Mouse (Mus musculus) embryonic facial prominence, embryonic 11.5 days (tissue): ENCODE results near the gene Rpl7l1. TPM values are rescaled to one million over a fixed set of nuclear protein-coding genes. Genes with fewer than 3 reads are reported as not detected.

ENCODE experiments used
- ATAC-seq: fragments of 200-750 bp; cut with Nextera tagmentation; replicated peaks from 2 replicates; pipeline ENCODE4 v1.8.0; 2017; ENCODE audit warnings: low read depth; ENCODE audit not compliant: insufficient number of reproducible peaks, low FRiP score, low TSS enrichment
- DNase-seq: peaks from one replicate; pipeline ENCODE4 v3.0.0-alpha.2; 2015; ENCODE audit warnings: low spot score
- H3K27ac ChIP-seq: fragments of 300-500 bp; sonication (generic); replicated peaks from 2 replicates; pipeline ENCODE4 v1.5.1; 2014; ENCODE audit warnings: mild to moderate bottlenecking, low read depth, low read length, control low read depth
- H3K27me3 ChIP-seq: fragments of 300-500 bp; sonication (generic); 2 replicates; pipeline ENCODE4 v1.6.1; 2014; ENCODE audit warnings: mild to moderate bottlenecking, low read length, moderate library complexity, mixed read lengths; ENCODE audit not compliant: control insufficient read depth, insufficient read depth
- H3K36me3 ChIP-seq: fragments of 300-500 bp; sonication (generic); replicated peaks from 2 replicates; pipeline ENCODE4 v1.6.1; 2014; ENCODE audit warnings: low read depth, mild to moderate bottlenecking, low read length, moderate library complexity, mixed read lengths; ENCODE audit not compliant: control insufficient read depth, insufficient read depth
- H3K4me1 ChIP-seq: fragments of 300-500 bp; sonication (generic); 2 replicates; pipeline ENCODE4 v1.6.1; 2014; ENCODE audit warnings: low read length, mixed read lengths; ENCODE audit not compliant: control insufficient read depth, insufficient read depth
- H3K4me2 ChIP-seq: fragments of 300-500 bp; sonication (generic); 2 replicates; pipeline ENCODE4 v1.6.1; 2014; ENCODE audit warnings: low read depth, mild to moderate bottlenecking, control low read depth, low read length, moderate library complexity
- H3K4me3 ChIP-seq: fragments of 300-500 bp; sonication (generic); 2 replicates; pipeline ENCODE4 v1.5.1; 2014; ENCODE audit warnings: low read depth, low read length, control low read depth
- H3K9ac ChIP-seq: fragments of 300-500 bp; sonication (generic); replicated peaks from 2 replicates; pipeline ENCODE4 v1.6.1; 2014; ENCODE audit warnings: mild to moderate bottlenecking, control low read depth, low read length
- H3K9me3 ChIP-seq: fragments of 300-500 bp; sonication (generic); replicated peaks from 2 replicates; pipeline ENCODE4 v1.6.1; 2016; ENCODE audit warnings: mild to moderate bottlenecking, low read length, inconsistent platforms, mixed read lengths; ENCODE audit not compliant: control insufficient read depth
- WGBS: fragments of 180-500 bp; shearing (Covaris S2); extraction: QIAGEN DNeasy Blood & Tissue Kit; methylation state at CpG from one replicate; pipeline ENCODE4 v1.1.7; 2014; 5-methylcytosine and 5-hydroxymethylcytosine counted together
- polyA plus RNA-seq: library from polyadenylated mRNA; unstranded; fragments of >200 nt; fragmentation: Nextera tagmentation; extraction: Ambion mirVana; gene quantifications from 2 replicates; pipeline ENCODE4 v1.2.1, GENCODE M21; 2014

Gene Rpl7l1
- polyA plus RNA-seq: 198 and 207 TPM in 2 replicates

- peak; percentile 90 for ATAC-seq
- peak within 1 kb of the TSS; percentile 68 for H3K27ac ChIP-seq
- under 1% methylated on average over 44 of the region's 44 CpGs for WGBS
- H3K4me2 ChIP-seq: peak within 1 kb of the TSS; percentile 57
- H3K4me1 ChIP-seq: no peaks in the 10 kb centered on the region
- no peaks in the 10 kb centered on the region for H3K9me3 ChIP-seq
- peak within 1 kb of the TSS; percentile 42 for H3K4me3 ChIP-seq
- DNase-seq: peak; percentile 95
- no peaks in the 10 kb centered on the region for H3K27me3 ChIP-seq
- H3K9ac ChIP-seq: peak within 1 kb of the TSS; percentile 72
- H3K36me3 ChIP-seq: peaks cover 15% of the 10 kb centered on the region
Observed at GRCm38 (mm10) chr17:46782341-46783221, at the start of gene Rpl7l1. Rpl7l1 (minus strand) TSS chr17:46782672.

GRCm38 (mm10) chr17:46829856-46830535, 47.5 kb upstream of the Rpl7l1 start:
- H3K4me1 ChIP-seq: no peaks in the 10 kb centered on the region
- no peaks in the 10 kb centered on the region for H3K9me3 ChIP-seq
- DNase-seq (no peak), ATAC-seq (no peak)
- WGBS: 90% methylated on average over 11 of the region's 11 CpGs
- H3K27ac ChIP-seq: no peak overlapping the region
- no peak overlapping the region for H3K4me3 ChIP-seq
- H3K4me2 ChIP-seq: no peak overlapping the region
- H3K9ac ChIP-seq: no peak overlapping the region
- no peaks in the 10 kb centered on the region; the same call in 1 of the 2 replicates for H3K36me3 ChIP-seq
- H3K27me3 ChIP-seq: no peaks in the 10 kb centered on the region

- Histone ChIP-seq H3K4me1 (no peaks in the 10 kb centered on the region), H3K27ac (no peak overlapping the region), H3K4me2 (no peak overlapping the region), H3K9me3 (no peaks in the 10 kb centered on the region), H3K36me3 (no peaks in the 10 kb centered on the region; the same call in 1 of the 2 replicates), H3K4me3 (no peak overlapping the region), H3K9ac (no peak overlapping the region), H3K27me3 (no peaks in the 10 kb centered on the region)
- 94% methylated on average over 3 of the region's 3 CpGs for WGBS
- ATAC-seq (no peak), DNase-seq (no peak)
Observed at GRCm38 (mm10) chr17:46828935-46829334, 46.5 kb upstream of the Rpl7l1 start.

- Histone ChIP-seq H3K27me3 (no peaks in the 10 kb centered on the region), H3K4me3 (no peak overlapping the region), H3K27ac (no peak overlapping the region), H3K4me1 (no peaks in the 10 kb centered on the region), H3K9me3 (no peaks in the 10 kb centered on the region), H3K36me3 (no peaks in the 10 kb centered on the region; the same call in 1 of the 2 replicates), H3K4me2 (no peak overlapping the region), H3K9ac (no peak overlapping the region)
- 96% methylated on average over 8 of the region's 8 CpGs for WGBS
- ATAC-seq (no peak), DNase-seq (no peak)
Observed at GRCm38 (mm10) chr17:46823091-46823490, 40.6 kb upstream of the Rpl7l1 start.

GRCm38 (mm10) chr17:46820628-46821027, 38.2 kb upstream of the Rpl7l1 start:
- Histone ChIP-seq H3K27ac (no peak overlapping the region), H3K4me3 (no peak overlapping the region), H3K9ac (no peak overlapping the region), H3K27me3 (no peaks in the 10 kb centered on the region), H3K4me1 (no peaks in the 10 kb centered on the region), H3K9me3 (no peaks in the 10 kb centered on the region), H3K4me2 (no peak overlapping the region), H3K36me3 (no peaks in the 10 kb centered on the region; the same call in 1 of the 2 replicates)
- DNase-seq: no peak
- 95% methylated on average over 7 of the region's 7 CpGs for WGBS
- no peak for ATAC-seq

- H3K9ac ChIP-seq: no peak overlapping the region
- no peak overlapping the region for H3K4me2 ChIP-seq
- ATAC-seq (no peak), DNase-seq (no peak)
- no peaks in the 10 kb centered on the region for H3K4me1 ChIP-seq
- H3K9me3 ChIP-seq: no peaks in the 10 kb centered on the region
- no peak overlapping the region for H3K4me3 ChIP-seq
- H3K27me3 ChIP-seq: no peaks in the 10 kb centered on the region
- H3K27ac ChIP-seq: no peak overlapping the region
- no peaks in the 10 kb centered on the region; the same call in 1 of the 2 replicates for H3K36me3 ChIP-seq
- 88% methylated on average over 12 of the region's 12 CpGs for whole genome bisulfite sequencing
Observed at GRCm38 (mm10) chr17:46817734-46818158, 35.3 kb upstream of the Rpl7l1 start.

GRCm38 (mm10) chr17:46816306-46816705, 33.8 kb upstream of the Rpl7l1 start:
- H3K4me1 ChIP-seq: no peaks in the 10 kb centered on the region
- no peak overlapping the region for H3K9ac ChIP-seq
- H3K9me3 ChIP-seq: no peaks in the 10 kb centered on the region
- H3K27me3 ChIP-seq: no peaks in the 10 kb centered on the region
- no peaks in the 10 kb centered on the region; the same call in 1 of the 2 replicates for H3K36me3 ChIP-seq
- no peak for ATAC-seq
- DNase-seq: no peak
- WGBS: 80% methylated on average over 13 of the region's 13 CpGs
- no peak overlapping the region for H3K4me3 ChIP-seq
- no peak overlapping the region for H3K27ac ChIP-seq
- no peak overlapping the region for H3K4me2 ChIP-seq

- no peaks in the 10 kb centered on the region for H3K4me1 ChIP-seq
- DNase-seq (no peak), ATAC-seq (no peak)
- H3K4me2 ChIP-seq: no peak overlapping the region
- H3K27me3 ChIP-seq: no peaks in the 10 kb centered on the region
- no peak overlapping the region for H3K9ac ChIP-seq
- H3K4me3 ChIP-seq: no peak overlapping the region
- WGBS: 87% methylated on average over 6 of the region's 6 CpGs
- no peaks in the 10 kb centered on the region for H3K9me3 ChIP-seq
- H3K27ac ChIP-seq: no peak overlapping the region
- no peaks in the 10 kb centered on the region; the same call in 1 of the 2 replicates for H3K36me3 ChIP-seq
Observed at GRCm38 (mm10) chr17:46814497-46814896, 32.0 kb upstream of the Rpl7l1 start.
